Mouse (Mus musculus) forebrain, embryonic 13.5 days (tissue): ENCODE results near the gene Cgnl1. TPM values are rescaled to one million over a fixed set of nuclear protein-coding genes. Genes with fewer than 3 reads are reported as not detected.

ENCODE experiments used
- ATAC-seq: fragments of 200-750 bp; cut with Nextera tagmentation; 2 replicates; pipeline ENCODE4 v1.8.0; 2017
- H3K27ac ChIP-seq: fragments of 300-500 bp; sonication (generic); 2 replicates; pipeline ENCODE4 v1.5.1; 2015; ENCODE audit warnings: inconsistent platforms, mild to moderate bottlenecking, moderate library complexity
- H3K27me3 ChIP-seq: fragments of 300-500 bp; sonication (generic); 2 replicates; pipeline ENCODE4 v1.6.1; 2015; ENCODE audit warnings: mild to moderate bottlenecking, inconsistent platforms
- H3K36me3 ChIP-seq: fragments of 300-500 bp; sonication (generic); 2 replicates; pipeline ENCODE4 v1.6.1; 2015; ENCODE audit warnings: mild to moderate bottlenecking, inconsistent platforms; ENCODE audit not compliant: poor library complexity, severe bottlenecking
- H3K4me1 ChIP-seq: fragments of 300-500 bp; sonication (generic); 2 replicates; pipeline ENCODE4 v1.6.1; 2015; ENCODE audit warnings: inconsistent platforms
- H3K4me2 ChIP-seq: fragments of 300-500 bp; sonication (generic); 2 replicates; pipeline ENCODE4 v1.6.1; 2015; ENCODE audit warnings: inconsistent platforms, mild to moderate bottlenecking, moderate library complexity
- H3K4me3 ChIP-seq: fragments of 300-500 bp; sonication (generic); 2 replicates; pipeline ENCODE4 v1.5.1; 2015; ENCODE audit warnings: mild to moderate bottlenecking, inconsistent platforms
- H3K9ac ChIP-seq: fragments of 300-500 bp; sonication (generic); 2 replicates; pipeline ENCODE4 v1.6.1; 2015; ENCODE audit warnings: mild to moderate bottlenecking, inconsistent platforms
- H3K9me3 ChIP-seq: fragments of 300-500 bp; sonication (generic); replicated peaks from 2 replicates; pipeline ENCODE4 v1.6.1; 2016; ENCODE audit warnings: inconsistent platforms
- WGBS: fragments of 180-500 bp; shearing (Covaris S2); methylation state at CpG from one replicate; pipeline ENCODE4 v1.1.7; 2015; 5-methylcytosine and 5-hydroxymethylcytosine counted together
- polyA plus RNA-seq: library from polyadenylated mRNA; unstranded; fragments of >200 nt; fragmentation: Nextera tagmentation; extraction: Ambion mirVana; gene quantifications from 2 replicates; pipeline ENCODE4 v1.2.1, GENCODE M21; 2015

The Cgnl1 gene
- polyA plus RNA-seq, 1 experiment from 2014 or later: 4.0 TPM

DNA sequence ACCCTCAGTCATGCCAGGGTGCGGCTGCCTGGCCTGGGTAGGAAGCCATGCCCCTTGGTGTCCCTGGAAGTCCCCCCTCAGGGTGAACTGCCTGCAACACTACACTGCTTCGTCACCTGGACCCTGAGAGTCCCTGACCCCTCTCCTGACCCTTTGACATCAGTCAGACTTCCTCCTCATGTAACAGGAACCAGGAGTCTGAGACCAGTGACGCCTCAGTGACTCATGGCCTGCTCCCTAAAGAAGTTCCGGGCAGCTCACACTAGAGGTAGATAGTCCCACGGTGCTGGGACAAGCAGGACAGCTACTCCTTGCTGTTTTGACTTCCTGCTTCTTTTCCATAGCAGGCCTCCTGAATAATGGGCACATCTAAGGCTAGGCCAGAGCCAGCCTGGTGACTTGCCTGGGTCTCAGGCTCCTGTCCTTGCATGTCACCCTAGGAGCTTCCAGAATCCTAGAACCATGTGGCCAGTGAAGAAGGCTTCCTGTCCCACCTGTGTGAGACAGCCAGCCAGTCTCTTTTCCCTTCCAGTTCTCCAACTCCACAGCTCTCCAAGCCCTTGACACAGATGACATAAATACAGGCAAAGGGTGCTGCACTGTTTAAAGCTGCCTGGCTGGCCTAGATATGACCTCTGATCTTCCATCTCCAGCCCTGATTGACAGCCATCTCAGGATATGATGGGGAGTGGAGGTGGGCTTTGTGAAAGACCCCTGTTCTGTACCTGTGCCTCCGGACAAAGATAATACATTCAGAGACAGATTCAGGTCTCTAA is 34.4 kb upstream of the Cgnl1 start:
- peak; percentile 27; the same call in 1 of the 2 replicates for ATAC-seq
- no peak overlapping the region for H3K4me3 ChIP-seq
- H3K27ac ChIP-seq: no peak overlapping the region
- H3K4me2 ChIP-seq: no peak overlapping the region
- WGBS: 77% methylated on average over 6 of the region's 6 CpGs
- no peak overlapping the region for H3K9ac ChIP-seq
- no peaks in the 10 kb centered on the region for H3K36me3 ChIP-seq
- H3K9me3 ChIP-seq: no peaks in the 10 kb centered on the region
- no peaks in the 10 kb centered on the region for H3K4me1 ChIP-seq
- 0 out of 2 replicates have a peak, but pooled peaks cover 5% of the 10 kb centered on the region for H3K27me3 ChIP-seq

DNA sequence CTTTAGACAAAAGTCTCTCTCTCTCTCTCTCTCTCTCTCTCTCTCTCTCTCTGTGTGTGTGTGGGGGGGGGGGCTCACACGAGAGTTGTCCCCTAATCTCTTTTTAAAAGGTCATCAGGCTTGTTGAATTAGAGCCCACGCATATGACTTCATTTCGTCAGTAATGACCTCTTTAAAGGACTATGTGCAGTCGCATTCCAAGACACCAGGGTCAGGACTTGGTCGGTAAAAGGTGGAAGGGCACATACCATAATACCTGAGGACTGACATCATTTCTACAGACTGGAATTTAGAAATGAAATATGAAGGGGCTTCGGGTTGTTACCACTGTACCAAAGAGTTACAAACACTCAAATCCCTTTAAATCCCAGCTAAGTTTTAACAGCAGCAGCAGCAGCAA is 32.7 kb upstream of the Cgnl1 start:
- Histone ChIP-seq H3K4me3 (no peak overlapping the region), H3K9ac (no peak overlapping the region), H3K9me3 (no peaks in the 10 kb centered on the region), H3K36me3 (no peaks in the 10 kb centered on the region), H3K27me3 (0 out of 2 replicates have a peak, but pooled peaks cover 3% of the 10 kb centered on the region), H3K4me2 (no peak overlapping the region), H3K4me1 (no peaks in the 10 kb centered on the region), H3K27ac (no peak overlapping the region)
- 36% methylated on average over 6 of the region's 6 CpGs for whole genome bisulfite sequencing
- ATAC-seq: no peak

DNA sequence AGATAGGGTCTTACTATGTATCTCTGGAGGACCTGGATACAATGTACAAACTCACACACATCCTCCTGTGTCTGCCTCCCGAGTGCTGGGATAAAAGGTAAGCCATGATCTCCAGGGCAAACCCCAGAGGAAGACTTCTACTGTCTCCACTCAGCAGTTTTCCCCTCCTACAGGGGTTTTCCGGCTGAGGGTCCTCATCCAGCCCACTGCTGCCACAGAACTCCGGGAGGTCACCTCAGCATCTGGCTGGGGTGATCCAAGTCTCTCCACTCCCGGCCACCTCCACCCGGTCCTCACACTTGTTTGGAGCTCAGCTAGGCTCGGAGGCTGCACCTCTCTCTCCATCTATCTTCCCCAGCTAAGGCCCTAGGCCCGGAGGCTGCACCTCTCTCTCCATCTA is 31.9 kb upstream of the Cgnl1 start:
- Histone ChIP-seq H3K4me3 (no peak overlapping the region), H3K27me3 (no peaks in the 10 kb centered on the region), H3K36me3 (no peaks in the 10 kb centered on the region), H3K27ac (no peak overlapping the region), H3K4me2 (no peak overlapping the region), H3K9me3 (no peaks in the 10 kb centered on the region), H3K4me1 (no peaks in the 10 kb centered on the region), H3K9ac (no peak overlapping the region)
- no peak for ATAC-seq
- 70% methylated on average over 7 of the region's 7 CpGs for WGBS

DNA sequence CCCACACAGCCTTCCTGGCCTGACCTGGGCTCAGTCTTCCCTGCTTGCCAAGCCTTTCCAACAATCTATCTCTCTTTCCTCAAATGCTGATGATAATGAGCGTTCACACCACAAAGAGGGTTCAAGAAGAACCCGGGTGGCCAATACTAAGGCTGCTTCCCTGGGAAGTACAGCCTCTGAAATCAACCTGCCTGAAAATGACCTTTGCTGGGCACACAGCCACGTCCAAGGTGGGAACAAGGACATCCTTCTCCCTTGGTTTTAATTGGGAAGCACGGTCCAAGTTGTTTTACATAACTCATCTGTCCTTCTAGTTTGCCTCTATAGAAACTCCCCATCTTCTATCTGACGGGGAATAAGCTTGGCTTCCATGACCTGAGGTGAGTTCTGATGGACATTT is 28.2 kb upstream of the Cgnl1 start:
- WGBS: 79% methylated on average over 5 of the region's 5 CpGs
- no peaks in the 10 kb centered on the region for H3K36me3 ChIP-seq
- no peaks in the 10 kb centered on the region for H3K4me1 ChIP-seq
- no peaks in the 10 kb centered on the region for H3K27me3 ChIP-seq
- no peak overlapping the region for H3K27ac ChIP-seq
- H3K9ac ChIP-seq: no peak overlapping the region
- H3K9me3 ChIP-seq: no peaks in the 10 kb centered on the region
- no peak overlapping the region for H3K4me2 ChIP-seq
- H3K4me3 ChIP-seq: no peak overlapping the region
- ATAC-seq: no peak

DNA sequence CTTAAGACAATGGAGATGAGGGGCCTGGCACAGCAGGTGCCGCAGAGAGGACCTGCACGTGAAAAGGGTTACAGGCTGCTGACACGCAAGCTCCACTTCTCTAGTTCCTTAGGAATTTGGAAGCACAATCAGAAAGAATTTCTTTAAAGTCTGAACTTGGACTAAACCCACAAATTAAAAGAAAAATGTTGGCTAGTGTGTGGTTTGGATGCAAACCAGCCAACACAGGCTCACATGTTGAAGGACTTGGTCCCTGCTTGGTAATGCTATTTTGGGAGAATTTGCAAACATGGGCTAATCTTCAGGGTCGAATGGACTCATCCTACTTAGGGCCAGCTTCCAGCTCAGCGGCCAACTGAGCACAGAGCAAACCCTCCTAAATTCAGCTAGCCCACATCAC is 26.8 kb upstream of the Cgnl1 start:
- WGBS: 56% methylated on average over 5 of the region's 5 CpGs
- Histone ChIP-seq H3K9ac (no peak overlapping the region), H3K27ac (no peak overlapping the region), H3K36me3 (no peaks in the 10 kb centered on the region), H3K9me3 (no peaks in the 10 kb centered on the region), H3K4me1 (no peaks in the 10 kb centered on the region), H3K27me3 (no peaks in the 10 kb centered on the region), H3K4me2 (no peak overlapping the region), H3K4me3 (no peak overlapping the region)
- no peak for ATAC-seq

DNA sequence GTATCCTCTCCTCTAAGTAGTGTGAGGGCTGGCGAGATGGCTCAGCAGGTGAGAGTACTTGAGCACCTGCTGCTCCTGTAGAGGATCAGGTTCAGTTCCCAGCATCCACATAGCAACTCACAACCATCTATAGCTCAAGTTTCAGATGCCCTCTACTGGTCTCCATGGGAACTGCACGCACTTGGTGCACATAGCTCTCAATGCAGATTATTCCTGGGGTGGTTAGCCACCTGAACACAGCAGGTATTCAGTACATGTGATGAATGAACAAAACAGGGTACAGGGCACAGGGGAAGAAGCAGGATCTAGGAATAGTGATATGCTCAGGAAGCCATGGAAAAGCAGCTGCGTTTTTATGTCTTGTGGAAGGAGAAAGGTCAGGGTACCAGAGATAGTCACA is 6.0 kb upstream of the Cgnl1 start:
- Histone ChIP-seq H3K9me3 (0 out of 2 replicates have a peak, but pooled peaks cover 4% of the 10 kb centered on the region), H3K36me3 (no peaks in the 10 kb centered on the region), H3K4me1 (no peaks in the 10 kb centered on the region), H3K27me3 (0 out of 2 replicates have a peak, but pooled peaks cover 5% of the 10 kb centered on the region), H3K27ac (no peak overlapping the region), H3K4me2 (no peak overlapping the region), H3K4me3 (no peak overlapping the region), H3K9ac (no peak overlapping the region)
- 95% methylated on average over 3 of the region's 3 CpGs for WGBS
- no peak for ATAC-seq

DNA sequence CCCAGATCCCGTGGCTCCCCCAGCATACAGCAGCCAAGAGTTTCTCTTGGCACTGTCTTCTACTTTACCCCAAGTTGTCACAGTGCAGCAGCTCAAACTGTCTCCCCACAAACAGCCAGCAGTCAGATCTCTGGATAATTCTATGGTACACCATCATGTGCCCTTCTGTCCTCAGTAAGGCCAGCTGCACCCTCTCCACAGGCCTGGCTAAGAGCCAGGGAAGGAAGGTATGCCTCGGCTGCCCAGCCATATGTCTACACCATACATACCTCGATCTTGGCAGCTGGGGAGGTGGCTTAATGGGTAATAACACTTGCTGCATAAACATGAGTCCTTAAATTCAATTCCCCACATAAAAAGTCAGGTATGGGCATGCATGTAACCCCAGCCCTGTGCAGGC is 4.9 kb upstream of the Cgnl1 start:
- ATAC-seq: no peak
- Histone ChIP-seq H3K27me3 (peaks cover 12% of the 10 kb centered on the region), H3K9ac (no peak overlapping the region), H3K36me3 (no peaks in the 10 kb centered on the region), H3K4me1 (peaks cover 3% of the 10 kb centered on the region; the same call in 1 of the 2 replicates), H3K4me3 (no peak overlapping the region), H3K4me2 (no peak overlapping the region), H3K27ac (no peak overlapping the region), H3K9me3 (0 out of 2 replicates have a peak, but pooled peaks cover 7% of the 10 kb centered on the region)
- 81% methylated on average over 3 of the region's 3 CpGs for WGBS

DNA sequence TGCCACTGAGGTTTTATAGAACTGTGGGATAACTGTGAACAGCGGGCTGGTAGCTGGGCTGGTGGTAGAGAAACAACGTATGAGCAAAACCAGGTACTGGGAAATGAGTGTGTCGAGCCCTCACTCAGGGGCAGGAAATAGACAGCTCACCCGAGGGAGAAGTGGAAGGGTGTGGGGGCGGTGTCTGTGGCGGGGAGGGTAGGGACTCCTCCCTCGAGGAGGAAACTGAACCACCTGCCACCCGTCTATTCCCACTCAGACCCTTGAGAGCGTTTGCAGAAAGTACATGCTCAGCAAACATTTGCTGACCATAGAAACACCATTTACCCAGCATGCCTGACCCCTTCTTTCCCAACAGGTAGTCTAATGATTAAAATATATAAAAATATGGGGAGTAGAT is 2.2 kb upstream of the Cgnl1 start:
- H3K4me3 ChIP-seq: no peak overlapping the region
- no peak overlapping the region for H3K27ac ChIP-seq
- no peak overlapping the region for H3K4me2 ChIP-seq
- no peak overlapping the region for H3K9ac ChIP-seq
- 0 out of 2 replicates have a peak, but pooled peaks cover 7% of the 10 kb centered on the region for H3K9me3 ChIP-seq
- H3K36me3 ChIP-seq: no peaks in the 10 kb centered on the region
- H3K4me1 ChIP-seq: peaks cover 13% of the 10 kb centered on the region
- ATAC-seq: no peak
- H3K27me3 ChIP-seq: peaks cover 40% of the 10 kb centered on the region
- 88% methylated on average over 9 of the region's 9 CpGs for WGBS

DNA sequence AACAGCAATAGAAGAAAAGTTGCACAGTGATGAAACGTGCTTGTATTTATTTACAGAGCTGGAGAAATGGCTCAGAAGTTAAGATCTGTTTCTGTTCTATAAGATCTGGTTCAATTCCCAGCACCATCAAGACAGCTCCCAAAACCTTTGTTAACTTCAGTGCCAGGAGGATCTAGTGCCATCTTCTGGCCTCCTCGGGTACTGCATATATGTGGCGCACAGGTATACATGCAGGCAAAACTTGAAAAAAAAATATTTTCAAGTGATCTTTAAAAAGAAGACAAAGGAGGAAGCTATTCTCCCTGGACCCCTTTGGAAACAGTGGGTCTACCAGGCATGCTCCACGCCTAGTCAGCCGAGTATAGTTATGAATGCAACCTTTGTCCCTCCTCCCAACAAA is 936 bp upstream of the Cgnl1 start:
- Histone ChIP-seq H3K27ac (no peak overlapping the region), H3K36me3 (no peaks in the 10 kb centered on the region), H3K27me3 (peaks cover 49% of the 10 kb centered on the region), H3K4me2 (no peak overlapping the region), H3K9ac (no peak overlapping the region), H3K9me3 (0 out of 2 replicates have a peak, but pooled peaks cover 5% of the 10 kb centered on the region), H3K4me3 (no peak overlapping the region), H3K4me1 (peaks cover 13% of the 10 kb centered on the region)
- ATAC-seq: no peak
- WGBS: 69% methylated on average over 5 of the region's 5 CpGs

DNA sequence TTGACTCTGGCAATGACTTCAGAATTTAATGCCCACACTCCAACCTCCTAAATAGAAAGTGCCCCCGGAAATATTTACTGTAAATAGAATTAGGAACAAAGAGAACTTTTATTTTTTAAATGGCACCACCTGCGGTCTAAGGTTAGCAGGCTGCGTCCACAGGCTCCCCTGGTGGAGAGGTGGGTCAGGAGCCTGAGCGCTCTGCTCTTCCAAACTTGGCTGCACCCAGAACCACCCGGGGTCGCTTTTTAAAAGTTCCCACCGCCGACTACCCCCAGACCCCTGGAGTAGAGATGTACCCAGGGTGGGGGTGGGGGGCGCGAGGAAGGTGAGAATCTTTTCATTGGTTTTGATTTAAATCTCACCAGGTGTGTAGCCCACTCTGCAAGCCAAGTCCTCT is 918 bp downstream of the Cgnl1 start:
- WGBS: 3% methylated on average over 10 of the region's 10 CpGs

DNA sequence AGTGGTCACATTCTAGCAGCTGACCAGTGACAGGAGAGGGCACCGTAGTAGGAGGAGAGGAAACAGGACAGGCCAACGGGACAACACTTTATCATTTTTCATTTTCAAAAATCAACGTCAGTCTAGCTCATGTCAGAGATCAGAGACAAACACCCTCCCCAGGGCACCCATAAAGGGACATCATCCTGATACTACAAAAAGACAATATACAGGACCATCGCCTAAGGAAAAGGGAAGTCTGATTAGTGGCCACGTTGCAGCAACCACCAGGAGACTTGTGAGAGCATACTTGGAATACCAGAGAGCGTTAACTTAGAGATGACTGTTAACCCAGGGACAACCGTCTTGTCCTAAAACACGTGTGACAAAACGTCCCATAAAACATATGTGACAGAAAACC is 1.7 kb downstream of the Cgnl1 start:
- H3K27me3 ChIP-seq: peaks cover 60% of the 10 kb centered on the region
- ATAC-seq: no peak
- H3K4me3 ChIP-seq: no peak overlapping the region
- no peak overlapping the region for H3K9ac ChIP-seq
- H3K36me3 ChIP-seq: no peaks in the 10 kb centered on the region
- H3K9me3 ChIP-seq: 0 out of 2 replicates have a peak, but pooled peaks cover 3% of the 10 kb centered on the region
- WGBS: 49% methylated on average over 9 of the region's 9 CpGs
- peak overlapping the region; percentile 8; the same call in 1 of the 2 replicates for H3K4me2 ChIP-seq
- no peak overlapping the region for H3K27ac ChIP-seq
- H3K4me1 ChIP-seq: peaks cover 13% of the 10 kb centered on the region

More for the DNA sequence above, 918 bp downstream of the Cgnl1 start:
- Histone ChIP-seq H3K36me3 (no peaks in the 10 kb centered on the region), H3K27me3 (peaks cover 57% of the 10 kb centered on the region), H3K4me1 (peaks cover 13% of the 10 kb centered on the region), H3K9ac (no peak overlapping the region), H3K4me3 (peak overlapping the region; percentile 53), H3K27ac (no peak overlapping the region), H3K9me3 (0 out of 2 replicates have a peak, but pooled peaks cover 3% of the 10 kb centered on the region), H3K4me2 (peak overlapping the region; percentile 83)
- no peak for ATAC-seq

DNA sequence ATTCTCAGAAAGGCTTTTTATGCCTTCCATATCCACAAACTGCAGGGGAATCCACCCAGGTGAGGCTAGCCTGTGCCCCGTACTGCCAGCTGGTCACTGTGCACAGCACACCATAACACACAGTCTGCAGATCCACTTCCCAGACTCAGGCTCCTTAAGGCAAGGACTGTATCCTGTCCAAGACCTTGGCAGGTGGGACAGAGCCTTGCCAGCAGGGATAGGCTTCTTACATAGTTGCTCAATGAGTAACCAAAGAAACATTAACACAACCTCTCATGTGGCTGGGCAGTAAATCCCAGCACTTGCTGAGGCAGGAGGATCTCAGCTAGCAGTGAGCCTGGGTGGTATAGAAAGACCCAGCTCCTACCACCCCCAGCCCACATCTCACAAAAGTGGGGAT is 3.3 kb downstream of the Cgnl1 start:
- H3K9ac ChIP-seq: no peak overlapping the region
- no peak overlapping the region for H3K4me3 ChIP-seq
- no peak overlapping the region for H3K27ac ChIP-seq
- no peak for ATAC-seq
- 95% methylated on average over 1 of the region's 1 CpGs for WGBS
- peaks cover 65% of the 10 kb centered on the region for H3K27me3 ChIP-seq
- H3K4me2 ChIP-seq: no peak overlapping the region
- H3K4me1 ChIP-seq: peaks cover 13% of the 10 kb centered on the region
- H3K36me3 ChIP-seq: no peaks in the 10 kb centered on the region
- H3K9me3 ChIP-seq: 0 out of 2 replicates have a peak, but pooled peaks cover 3% of the 10 kb centered on the region
